Mouse (Mus musculus): ENCODE results near the gene Myh11. TPM values are rescaled to one million over a fixed set of nuclear protein-coding genes. Genes with fewer than 3 reads are reported as not detected.

The Myh11 gene
- polyA plus RNA-seq, 1 experiment from 2014 or later, result 0.38 TPM

DNA sequence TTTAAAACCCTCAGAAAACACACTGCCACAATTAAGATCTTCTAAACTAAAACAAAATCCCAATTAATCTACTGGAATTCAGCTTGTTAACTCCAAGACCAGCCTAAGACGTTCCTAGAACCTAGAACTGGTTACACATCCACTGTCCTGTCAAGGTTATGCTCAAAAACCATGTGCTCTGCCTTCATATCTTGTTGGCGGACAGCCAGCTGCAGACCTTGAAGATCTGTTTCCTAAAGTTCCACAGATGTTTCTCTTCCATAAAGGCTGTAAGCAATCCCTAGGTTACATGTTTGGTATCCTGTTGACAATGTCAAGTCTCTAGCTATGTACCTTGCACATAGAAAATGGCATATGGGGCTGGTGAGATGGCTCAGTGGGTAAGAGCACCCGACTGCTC, 13.6 kb upstream of the Myh11 start:
- no peaks in the 10 kb centered on the region for H3K9me3 ChIP-seq (replicated peaks)
- ATAC-seq (ENCODE audit: low FRiP score), result no peak
- H3K4me1 ChIP-seq, result no peaks in the 10 kb centered on the region; the same call in 1 of the 2 replicates
- no peak overlapping the region for H3K4me3 ChIP-seq (replicated peaks)
- no peak overlapping the region for H3K4me2 ChIP-seq
- 92% methylated on average over 3 of the region's 3 CpGs for WGBS
- H3K9ac ChIP-seq (replicated peaks), result no peak overlapping the region
- H3K27me3 ChIP-seq (replicated peaks), result no peaks in the 10 kb centered on the region
- H3K36me3 ChIP-seq, result peaks cover 62% of the 10 kb centered on the region
- no peak overlapping the region for H3K27ac ChIP-seq (replicated peaks)

DNA sequence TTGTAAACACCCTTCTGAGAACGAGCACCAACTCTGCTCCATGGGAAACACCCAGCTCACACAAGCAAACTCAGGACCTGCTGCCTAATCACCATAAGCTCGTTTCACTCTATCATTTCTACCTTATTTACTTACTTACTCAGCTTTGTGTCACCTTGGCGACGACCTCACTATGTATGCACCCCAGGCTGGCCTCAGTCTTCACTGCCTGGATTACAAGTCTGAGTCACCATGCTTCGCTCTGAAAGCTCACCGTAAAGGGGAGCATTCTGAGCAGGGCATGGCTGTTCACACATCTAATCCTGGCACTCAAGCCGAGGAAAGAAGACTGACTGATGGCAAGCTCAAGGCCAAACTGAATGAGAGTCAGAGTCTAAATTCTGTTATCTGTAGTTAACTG, 12.5 kb upstream of the Myh11 start:
- H3K9me3 ChIP-seq (replicated peaks), result no peaks in the 10 kb centered on the region

DNA sequence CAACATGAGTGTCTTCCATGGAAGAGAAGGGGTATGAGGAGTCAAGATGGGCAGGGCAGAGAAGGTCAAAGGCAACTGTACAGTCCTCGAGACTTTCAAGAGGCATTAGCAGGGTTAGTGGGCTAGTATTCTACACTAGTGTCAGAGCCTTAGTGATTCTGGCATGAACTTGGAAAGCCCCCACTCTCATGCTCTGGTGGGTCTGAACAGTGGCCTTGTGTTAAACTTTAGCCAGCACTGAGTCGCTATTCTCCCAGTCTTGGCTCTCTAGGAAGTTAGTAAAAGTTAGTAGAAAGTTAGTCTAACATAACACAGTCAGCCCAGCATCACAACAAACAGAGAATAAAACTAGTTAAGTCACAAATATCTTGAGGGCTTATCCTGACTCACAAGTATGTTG, 12.0 kb upstream of the Myh11 start:
- 79% methylated on average over 2 of the region's 2 CpGs for WGBS
- peaks cover 60% of the 10 kb centered on the region for H3K36me3 ChIP-seq
- no peak for ATAC-seq (ENCODE audit: low FRiP score)

More for the DNA sequence above, 12.5 kb upstream of the Myh11 start:
- no peak overlapping the region for H3K9ac ChIP-seq (replicated peaks)
- H3K4me3 ChIP-seq (replicated peaks), result no peak overlapping the region
- no peaks in the 10 kb centered on the region for H3K27me3 ChIP-seq (replicated peaks)
- H3K36me3 ChIP-seq, result peaks cover 61% of the 10 kb centered on the region
- WGBS, result 78% methylated on average over 7 of the region's 7 CpGs
- H3K27ac ChIP-seq (replicated peaks), result no peak overlapping the region; the same call in 1 of the 2 replicates
- H3K4me1 ChIP-seq, result no peaks in the 10 kb centered on the region; the same call in 1 of the 2 replicates
- no peak for ATAC-seq (ENCODE audit: low FRiP score)
- no peak overlapping the region for H3K4me2 ChIP-seq

GRCm38 (mm10) chr16:14298461-14298860, 7.3 kb upstream of the Myh11 start:
- H3K27me3 ChIP-seq (replicated peaks), result no peaks in the 10 kb centered on the region
- H3K9me3 ChIP-seq (replicated peaks), result no peaks in the 10 kb centered on the region
- 89% methylated on average over 4 of the region's 4 CpGs for WGBS
- no peak for ATAC-seq (ENCODE audit: low FRiP score)
- H3K4me1 ChIP-seq, result no peaks in the 10 kb centered on the region; the same call in 1 of the 2 replicates
- H3K36me3 ChIP-seq, result peaks cover 32% of the 10 kb centered on the region
- no peak overlapping the region for H3K9ac ChIP-seq (replicated peaks)
- H3K4me2 ChIP-seq, result no peak overlapping the region
- H3K4me3 ChIP-seq (replicated peaks), result no peak overlapping the region
- no peak overlapping the region for H3K27ac ChIP-seq (replicated peaks)

More for the DNA sequence above, 12.0 kb upstream of the Myh11 start:
- Histone ChIP-seq H3K27me3 (replicated peaks) (no peaks in the 10 kb centered on the region), H3K27ac (replicated peaks) (no peak overlapping the region), H3K4me2 (no peak overlapping the region), H3K9me3 (replicated peaks) (no peaks in the 10 kb centered on the region), H3K9ac (replicated peaks) (no peak overlapping the region), H3K4me1 (no peaks in the 10 kb centered on the region; the same call in 1 of the 2 replicates), H3K4me3 (replicated peaks) (no peak overlapping the region)

- peaks cover 27% of the 10 kb centered on the region for H3K36me3 ChIP-seq
- WGBS, result 91% methylated on average over 4 of the region's 4 CpGs
- no peak for ATAC-seq (ENCODE audit: low FRiP score)
Measured at GRCm38 (mm10) chr16:14297746-14298145, 6.6 kb upstream of the Myh11 start.

GRCm38 (mm10) chr16:14297137-14297536, 6.0 kb upstream of the Myh11 start:
- 80% methylated on average over 3 of the region's 3 CpGs for WGBS
- peaks cover 5% of the 10 kb centered on the region; the same call in 1 of the 2 replicates for H3K27me3 ChIP-seq (replicated peaks)
- H3K9ac ChIP-seq (replicated peaks), result no peak overlapping the region
- no peak for ATAC-seq (ENCODE audit: low FRiP score)
- no peak overlapping the region for H3K27ac ChIP-seq (replicated peaks)
- H3K4me2 ChIP-seq, result no peak overlapping the region
- no peak overlapping the region for H3K4me3 ChIP-seq (replicated peaks)
- H3K4me1 ChIP-seq, result peaks cover 9% of the 10 kb centered on the region
- H3K9me3 ChIP-seq (replicated peaks), result no peaks in the 10 kb centered on the region
- peaks cover 24% of the 10 kb centered on the region for H3K36me3 ChIP-seq

More at GRCm38 (mm10) chr16:14297746-14298145, 6.6 kb upstream of the Myh11 start:
- Histone ChIP-seq H3K9ac (replicated peaks) (no peak overlapping the region), H3K27ac (replicated peaks) (no peak overlapping the region), H3K4me1 (peaks cover 2% of the 10 kb centered on the region; the same call in 1 of the 2 replicates), H3K27me3 (replicated peaks) (no peaks in the 10 kb centered on the region), H3K9me3 (replicated peaks) (no peaks in the 10 kb centered on the region), H3K4me2 (no peak overlapping the region), H3K4me3 (replicated peaks) (no peak overlapping the region)

- H3K9me3 ChIP-seq (replicated peaks), result no peaks in the 10 kb centered on the region
- H3K27ac ChIP-seq (replicated peaks), result no peak overlapping the region
- ATAC-seq (ENCODE audit: low FRiP score), result no peak
- H3K4me2 ChIP-seq, result no peak overlapping the region
- peaks cover 5% of the 10 kb centered on the region; the same call in 1 of the 2 replicates for H3K27me3 ChIP-seq (replicated peaks)
- H3K4me3 ChIP-seq (replicated peaks), result no peak overlapping the region
- peaks cover 19% of the 10 kb centered on the region for H3K36me3 ChIP-seq
- WGBS, result 68% methylated on average over 2 of the region's 2 CpGs
- H3K9ac ChIP-seq (replicated peaks), result no peak overlapping the region
- peaks cover 14% of the 10 kb centered on the region for H3K4me1 ChIP-seq
Measured at GRCm38 (mm10) chr16:14296544-14297124, 5.5 kb upstream of the Myh11 start.

GRCm38 (mm10) chr16:14295291-14295690, 4.1 kb upstream of the Myh11 start:
- no peak for ATAC-seq (ENCODE audit: low FRiP score)
- H3K9ac ChIP-seq (replicated peaks), result no peak overlapping the region
- H3K4me2 ChIP-seq, result no peak overlapping the region
- H3K27ac ChIP-seq (replicated peaks), result no peak overlapping the region
- no peaks in the 10 kb centered on the region for H3K9me3 ChIP-seq (replicated peaks)
- WGBS, result 77% methylated on average over 2 of the region's 2 CpGs
- no peak overlapping the region for H3K4me3 ChIP-seq (replicated peaks)
- peaks cover 5% of the 10 kb centered on the region; the same call in 1 of the 2 replicates for H3K27me3 ChIP-seq (replicated peaks)
- H3K36me3 ChIP-seq, result peaks cover 14% of the 10 kb centered on the region
- H3K4me1 ChIP-seq, result peaks cover 19% of the 10 kb centered on the region

GRCm38 (mm10) chr16:14292205-14293199, 1.3 kb upstream of the Myh11 start:
- peak overlapping the region; percentile 30 for H3K4me3 ChIP-seq (replicated peaks)
- H3K9ac ChIP-seq (replicated peaks), result peak overlapping the region; percentile 37
- WGBS, result 14% methylated on average over 31 of the region's 31 CpGs
- peak overlapping the region; percentile 61 for H3K4me2 ChIP-seq
- peaks cover 19% of the 10 kb centered on the region for H3K4me1 ChIP-seq
- peak; percentile 42 for ATAC-seq (ENCODE audit: low FRiP score)
- no peaks in the 10 kb centered on the region for H3K36me3 ChIP-seq
- peaks cover 12% of the 10 kb centered on the region; the same call in 1 of the 2 replicates for H3K27me3 ChIP-seq (replicated peaks)
- no peaks in the 10 kb centered on the region for H3K9me3 ChIP-seq (replicated peaks)
- H3K27ac ChIP-seq (replicated peaks), result no peak overlapping the region

DNA sequence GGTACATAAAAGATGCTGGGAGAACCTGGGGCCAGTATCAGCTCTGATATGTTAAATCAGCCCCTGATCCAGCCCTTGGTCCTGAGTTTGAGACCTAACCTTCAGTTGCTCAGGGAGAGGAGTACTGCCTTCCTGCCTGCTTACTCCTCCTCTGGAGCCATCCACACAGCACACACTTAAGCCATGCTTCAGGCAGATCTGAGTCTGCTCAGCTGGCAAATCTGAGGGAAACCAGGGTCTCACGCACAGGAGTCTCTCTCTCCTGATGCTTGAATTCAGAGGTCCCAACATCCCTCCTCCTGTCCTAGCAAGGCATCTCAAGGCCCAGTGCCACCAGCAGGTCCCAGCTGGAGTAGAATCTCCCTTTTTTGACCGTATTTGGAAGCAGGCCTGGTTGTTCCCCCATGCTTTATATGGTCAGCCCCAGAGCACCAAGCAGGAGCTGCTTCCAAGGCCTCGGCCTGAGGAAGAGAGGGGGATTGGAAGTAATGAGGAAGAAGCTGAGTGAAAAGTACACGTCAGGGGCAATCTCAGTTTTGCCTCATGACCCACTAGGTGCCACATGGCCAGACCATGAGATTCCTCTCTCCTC, 18.7 kb downstream of the Myh11 start:
- no peaks in the 10 kb centered on the region for H3K36me3 ChIP-seq
- H3K4me1 ChIP-seq, result no peaks in the 10 kb centered on the region
- H3K4me2 ChIP-seq, result no peak overlapping the region
- H3K9me3 ChIP-seq (replicated peaks), result no peaks in the 10 kb centered on the region
- no peak for ATAC-seq (ENCODE audit: low FRiP score)
- H3K27ac ChIP-seq (replicated peaks), result no peak overlapping the region
- 73% methylated on average over 4 of the region's 4 CpGs for WGBS
- no peaks in the 10 kb centered on the region for H3K27me3 ChIP-seq (replicated peaks)
- H3K4me3 ChIP-seq (replicated peaks), result no peak overlapping the region
- H3K9ac ChIP-seq (replicated peaks), result no peak overlapping the region

DNA sequence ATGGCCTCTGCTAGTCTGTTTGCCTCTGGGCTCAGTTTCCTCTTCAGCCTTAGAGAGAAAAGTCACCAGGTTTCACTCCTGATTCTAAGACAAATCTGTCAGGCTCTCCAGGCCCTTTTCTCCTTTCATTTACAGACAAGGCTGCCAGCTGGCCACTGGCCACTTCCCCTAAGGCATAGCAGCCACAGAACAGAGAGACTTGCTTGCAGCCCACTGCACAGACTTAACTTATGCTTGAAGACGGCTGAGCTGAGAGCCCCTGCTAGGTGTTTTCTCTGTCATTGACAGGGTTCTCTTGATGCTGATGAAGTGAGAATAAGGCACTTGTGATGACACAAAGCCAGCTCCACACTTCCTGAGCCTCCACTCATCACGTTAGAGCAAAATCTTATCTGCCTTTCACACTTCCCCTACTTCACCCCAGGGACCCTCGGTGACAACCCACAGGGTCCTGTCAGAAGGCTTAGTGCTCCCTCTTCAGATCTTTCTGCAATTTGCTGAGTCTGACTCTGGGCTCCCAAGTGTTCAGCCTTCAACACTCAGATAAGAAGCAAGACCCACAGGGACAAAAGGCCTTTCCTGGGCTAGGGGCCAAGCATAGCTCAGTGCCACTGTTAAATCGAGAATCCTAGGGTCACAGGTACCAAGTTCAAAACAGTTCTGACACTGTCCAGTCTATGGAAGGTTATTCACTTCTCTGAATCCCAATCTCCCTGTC, 25.8 kb downstream of the Myh11 start:
- Histone ChIP-seq H3K4me1 (no peaks in the 10 kb centered on the region), H3K27ac (replicated peaks) (no peak overlapping the region), H3K27me3 (replicated peaks) (no peaks in the 10 kb centered on the region), H3K9me3 (replicated peaks) (no peaks in the 10 kb centered on the region), H3K9ac (replicated peaks) (no peak overlapping the region), H3K4me2 (no peak overlapping the region), H3K4me3 (replicated peaks) (no peak overlapping the region), H3K36me3 (no peaks in the 10 kb centered on the region)
- 48% methylated on average over 4 of the region's 4 CpGs for WGBS
- ATAC-seq (ENCODE audit: low FRiP score), result no peak

Measured in neural tube, embryonic 15.5 days (tissue).